Mouse (Mus musculus) CH12F3 (cell line): ENCODE data around the gene Itch.
"Not testable (repeated sequence)": the region's sequence is repeated elsewhere in the genome, so short reads cannot be mapped to it uniquely, and the experiment has no call there.

ENCODE experiments used
- in situ Hi-C: fragments of 300-500 bp; cut with MboI; formaldehyde crosslinking; loops from 2 replicates; pipeline ENCODE4 v1.14.3; 2020; ENCODE audit warnings: low sequenced_read_pairs

Itch gene

GRCm38 (mm10) chr2:155142025-155142555 lies 8.8 kb downstream of the Itch start:
- in situ Hi-C loops: no loop called here

GRCm38 (mm10) chr2:155149296-155149695 lies 16.0 kb downstream of the Itch start:
- in situ Hi-C loops: not testable (repeated sequence)

- in situ Hi-C loops: no loop called here
Observed at GRCm38 (mm10) chr2:155207419-155207818, 74.1 kb downstream of the Itch start.

- in situ Hi-C loops: no loop called here
Observed at GRCm38 (mm10) chr2:155223145-155223544, 89.8 kb downstream of the Itch start.

GRCm38 (mm10) chr2:155224721-155225120 lies 91.4 kb downstream of the Itch start:
- in situ Hi-C loops: no loop called here

- in situ Hi-C loops: no loop called here
Observed at GRCm38 (mm10) chr2:155235746-155236361, 102.5 kb downstream of the Itch start.

GRCm38 (mm10) chr2:155236362-155236992 lies 103.2 kb downstream of the Itch start, which contains the start of gene Dynlrb1:
Gene Dynlrb1, plus strand, starts transcription at chr2:155236533.
- in situ Hi-C loops: no loop called here

- in situ Hi-C loops: no loop called here
Observed at GRCm38 (mm10) chr2:155237276-155237675, 104.0 kb downstream of the Itch start.

- in situ Hi-C loops: no loop called here
Observed at GRCm38 (mm10) chr2:155240915-155241314, 107.6 kb downstream of the Itch start.

- in situ Hi-C loops: no loop called here
Observed at GRCm38 (mm10) chr2:155242296-155242855, 109.1 kb downstream of the Itch start.

- in situ Hi-C loops: no loop called here
Observed at GRCm38 (mm10) chr2:155246231-155246630, 112.9 kb downstream of the Itch start.

- in situ Hi-C loops: no loop called here
Observed at GRCm38 (mm10) chr2:155248206-155248605, 114.9 kb downstream of the Itch start.

- in situ Hi-C loops: no loop called here
Observed at GRCm38 (mm10) chr2:155248718-155249117, 115.4 kb downstream of the Itch start.

- in situ Hi-C loops: no loop called here
Observed at GRCm38 (mm10) chr2:155249588-155249987, 116.3 kb downstream of the Itch start.

- in situ Hi-C loops: no loop called here
Observed at GRCm38 (mm10) chr2:155265526-155265925, 132.2 kb downstream of the Itch start.

- in situ Hi-C loops: no loop called here
Observed at GRCm38 (mm10) chr2:155266896-155267295, 133.6 kb downstream of the Itch start.

- in situ Hi-C loops: no loop called here
Observed at GRCm38 (mm10) chr2:155271957-155272356, 138.6 kb downstream of the Itch start.

- in situ Hi-C loops: no loop called here
Observed at GRCm38 (mm10) chr2:155272396-155273170, 139.3 kb downstream of the Itch start.

- in situ Hi-C loops: no loop called here
Observed at GRCm38 (mm10) chr2:155273603-155274002, 140.3 kb downstream of the Itch start.

GRCm38 (mm10) chr2:155276195-155276594 lies 142.9 kb downstream of the Itch start, which contains the start of gene Map1lc3a:
Gene Map1lc3a, plus strand, starts transcription at chr2:155276297.
- in situ Hi-C loops: no loop called here
